Mouse (Mus musculus): ENCODE data around the gene Ppa1. TPM values are rescaled to one million over a fixed set of nuclear protein-coding genes. Genes with fewer than 3 reads are reported as not detected.

Gene Ppa1
- polyA plus RNA-seq, 1 experiment, result 44.5 TPM

GRCm38 (mm10) chr10:61646557-61646956 lies 1.8 kb upstream of the Ppa1 start:
- no peak for DNase-seq (ENCODE audit: low read depth)

DNA sequence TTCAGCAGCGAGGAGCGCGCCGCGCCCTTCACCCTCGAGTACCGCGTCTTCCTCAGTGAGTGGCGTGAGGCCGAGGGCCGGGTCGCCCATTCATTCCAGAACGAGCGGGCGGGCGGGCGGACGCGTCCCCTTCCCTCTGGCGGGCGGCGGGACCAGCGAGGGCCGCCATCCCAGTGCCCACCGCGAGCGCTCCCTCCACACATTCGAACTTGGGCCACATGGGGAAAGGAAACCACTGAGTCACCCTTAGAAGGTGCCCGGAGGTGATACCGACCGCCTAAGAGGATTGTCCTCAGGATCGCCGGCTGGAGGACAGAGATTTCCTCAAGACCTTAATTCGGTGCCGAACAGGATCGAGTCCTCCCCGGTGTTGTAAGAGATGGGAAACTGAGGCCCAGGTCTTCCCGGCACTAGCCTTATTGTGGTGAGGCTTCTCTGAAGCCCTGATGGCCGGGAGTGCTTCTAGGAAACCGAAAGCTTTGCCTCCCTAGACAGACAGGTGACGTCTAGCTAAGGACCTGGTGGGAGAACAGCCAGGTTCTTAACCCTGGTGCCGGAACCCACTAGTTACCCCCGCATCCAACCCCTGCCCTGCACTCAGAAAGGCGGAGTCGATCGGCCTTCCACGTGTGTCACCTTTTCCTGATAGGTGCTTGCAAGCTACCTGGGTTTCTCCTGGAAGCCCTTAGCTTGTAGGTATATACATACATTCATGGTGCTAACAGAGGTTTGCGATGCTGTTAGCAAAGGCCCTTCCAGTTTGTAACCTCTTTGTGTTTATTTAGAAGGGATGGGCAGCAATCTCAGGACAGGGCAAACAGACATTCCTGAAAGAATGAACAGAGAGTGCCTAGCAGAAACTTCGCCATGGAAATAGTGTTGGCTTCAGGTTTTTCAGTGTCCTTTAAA lies 639 bp downstream of the Ppa1 start:
- DNase-seq (ENCODE audit: low read depth), result no peak

- DNase-seq (ENCODE audit: low read depth), result no peak
Measured at GRCm38 (mm10) chr10:61654105-61654504, 5.8 kb downstream of the Ppa1 start.

- no peak for DNase-seq (ENCODE audit: low read depth)
Measured at GRCm38 (mm10) chr10:61654691-61655090, 6.3 kb downstream of the Ppa1 start.

DNA sequence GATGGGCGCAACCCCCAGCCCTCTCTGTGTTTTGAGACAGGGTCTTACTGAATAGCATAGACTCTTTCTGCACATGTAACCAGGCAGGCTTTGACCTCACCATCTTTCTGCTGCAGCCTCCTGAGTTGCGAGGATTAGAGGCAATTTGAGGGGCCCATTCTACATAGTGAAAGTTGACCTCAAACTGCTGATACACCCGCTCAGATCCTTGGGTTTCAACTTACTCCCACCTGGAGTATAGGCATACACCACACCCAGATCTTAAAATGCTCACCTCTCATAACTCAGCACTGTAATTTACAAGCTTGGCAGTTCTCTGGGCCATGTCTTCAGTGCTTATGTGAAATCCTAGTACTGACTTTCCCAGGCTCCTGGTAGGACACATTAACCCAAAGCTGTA lies 6.8 kb downstream of the Ppa1 start:
- DNase-seq (ENCODE audit: low read depth), result no peak

GRCm38 (mm10) chr10:61656928-61657882 lies 8.9 kb downstream of the Ppa1 start:
- DNase-seq (ENCODE audit: low read depth), result no peak

DNA sequence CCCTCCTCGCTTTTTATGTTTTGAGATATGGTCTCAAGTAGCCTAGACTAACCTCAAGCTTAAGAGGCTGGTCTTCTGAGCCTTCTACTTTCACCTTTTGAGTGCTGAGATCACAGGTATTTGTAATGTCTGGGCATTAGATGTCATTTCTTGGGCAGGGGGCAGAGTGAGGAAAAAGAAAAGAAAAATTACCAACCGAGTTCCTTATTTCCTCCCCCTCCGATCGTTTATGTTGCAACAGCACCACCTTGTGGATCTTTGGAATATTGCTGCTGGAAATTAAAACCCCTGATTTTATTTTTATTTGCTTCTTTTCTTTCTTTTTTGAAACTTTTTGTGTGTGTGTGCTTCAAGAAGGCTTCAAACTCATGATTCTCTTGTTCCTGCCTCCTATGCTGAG lies 9.6 kb downstream of the Ppa1 start:
- no peak for DNase-seq (ENCODE audit: low read depth)

GRCm38 (mm10) chr10:61661887-61662286 lies 13.5 kb downstream of the Ppa1 start:
- no peak for DNase-seq (ENCODE audit: low read depth)

- DNase-seq (ENCODE audit: low read depth), result no peak
Measured at GRCm38 (mm10) chr10:61662391-61662988, 14.1 kb downstream of the Ppa1 start.

- DNase-seq (ENCODE audit: low read depth), result no peak
Measured at GRCm38 (mm10) chr10:61665111-61665510, 16.8 kb downstream of the Ppa1 start.

GRCm38 (mm10) chr10:61665651-61666050 lies 17.3 kb downstream of the Ppa1 start:
- DNase-seq (ENCODE audit: low read depth), result no peak

DNA sequence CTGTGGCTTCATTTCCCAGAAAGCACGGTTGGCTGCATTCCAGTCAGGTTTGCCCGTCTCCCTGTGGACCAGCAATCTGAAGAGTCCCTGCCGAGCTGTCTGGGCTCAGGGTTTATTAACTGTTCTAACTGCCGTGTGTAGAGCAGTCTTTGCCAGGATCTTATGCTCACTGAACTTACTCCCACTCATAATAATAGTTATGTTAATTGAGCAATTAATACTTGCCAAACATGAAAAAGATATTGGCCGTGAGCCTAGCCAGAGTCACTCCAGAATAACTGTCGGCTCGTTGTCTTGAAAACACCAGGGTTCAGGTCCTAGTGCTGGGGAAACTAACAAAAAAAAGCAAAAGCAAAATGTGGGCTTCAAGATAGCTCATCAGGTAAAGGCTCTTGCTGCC lies 20.9 kb downstream of the Ppa1 start:
- DNase-seq (ENCODE audit: low read depth), result no peak

GRCm38 (mm10) chr10:61669896-61670295 lies 21.5 kb downstream of the Ppa1 start:
- DNase-seq (ENCODE audit: low read depth), result no peak

DNA sequence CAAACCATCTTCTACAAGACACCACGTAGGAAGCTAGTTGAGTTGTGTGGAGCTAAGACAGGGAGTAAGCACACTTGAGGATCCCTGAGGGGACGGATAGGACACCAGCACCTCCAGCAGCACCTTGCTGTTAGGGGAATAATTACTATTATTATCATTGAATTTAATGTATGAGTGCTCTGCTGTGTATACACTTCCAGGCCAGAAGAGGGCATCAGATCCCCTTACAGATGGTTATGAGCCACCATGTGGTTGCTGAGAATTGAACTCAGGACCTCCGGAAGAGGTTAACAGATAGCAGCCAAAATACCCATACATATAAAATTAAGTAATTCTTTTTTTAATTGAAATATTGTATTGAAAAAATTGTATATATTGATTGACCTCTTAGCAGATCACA lies 22.4 kb downstream of the Ppa1 start:
- no peak for DNase-seq (ENCODE audit: low read depth)

DNA sequence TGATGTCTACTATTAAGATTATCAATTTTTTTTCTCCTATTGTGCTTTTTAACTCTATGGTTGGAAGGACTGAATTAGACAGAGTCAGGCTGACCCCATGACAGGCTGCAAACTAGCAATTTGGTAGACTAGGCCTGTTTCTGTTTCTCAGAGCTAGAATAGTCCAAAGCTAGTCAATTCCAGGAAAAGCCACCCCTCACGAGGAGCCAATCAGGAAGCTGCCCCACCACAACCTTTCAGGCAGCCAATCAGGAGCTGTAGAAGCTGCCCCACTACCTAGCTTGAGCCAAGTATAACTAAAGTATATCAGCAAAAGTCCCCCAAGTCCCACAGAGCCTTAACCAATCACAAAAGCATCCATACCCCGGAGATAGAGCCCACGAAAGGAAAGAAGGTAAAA lies 27.6 kb downstream of the Ppa1 start:
- DNase-seq (ENCODE audit: low read depth), result no peak

GRCm38 (mm10) chr10:61679545-61679944 lies 31.2 kb downstream of the Ppa1 start:
- no peak for DNase-seq (ENCODE audit: low read depth)

GRCm38 (mm10) chr10:61680015-61680913 lies 31.9 kb downstream of the Ppa1 start, which contains the start of gene Sar1a:
Gene Sar1a, plus strand, starts transcription at chr10:61680299.
- no peak for DNase-seq (ENCODE audit: low read depth)

DNA sequence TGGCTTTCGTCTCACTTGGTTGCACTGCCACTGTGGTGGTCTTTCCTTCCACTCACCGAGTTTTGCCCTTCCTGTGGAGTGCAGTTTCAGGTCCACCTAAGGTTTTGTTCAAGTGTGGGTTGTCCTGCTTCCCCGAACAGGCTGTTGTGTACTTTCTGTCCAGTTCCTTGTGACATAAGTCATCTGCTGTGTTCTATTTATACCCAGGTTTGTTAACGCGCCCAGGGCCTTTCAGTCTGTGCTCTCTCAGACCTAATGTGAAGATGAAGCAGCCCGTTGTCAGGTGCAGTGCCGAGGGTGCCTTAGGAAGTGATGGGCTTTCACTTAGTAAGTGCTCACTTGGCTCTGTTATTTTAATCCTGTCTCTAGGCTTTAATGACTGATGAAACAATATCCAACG lies 41.1 kb downstream of the Ppa1 start:
- no peak for DNase-seq (ENCODE audit: low read depth)

DNA sequence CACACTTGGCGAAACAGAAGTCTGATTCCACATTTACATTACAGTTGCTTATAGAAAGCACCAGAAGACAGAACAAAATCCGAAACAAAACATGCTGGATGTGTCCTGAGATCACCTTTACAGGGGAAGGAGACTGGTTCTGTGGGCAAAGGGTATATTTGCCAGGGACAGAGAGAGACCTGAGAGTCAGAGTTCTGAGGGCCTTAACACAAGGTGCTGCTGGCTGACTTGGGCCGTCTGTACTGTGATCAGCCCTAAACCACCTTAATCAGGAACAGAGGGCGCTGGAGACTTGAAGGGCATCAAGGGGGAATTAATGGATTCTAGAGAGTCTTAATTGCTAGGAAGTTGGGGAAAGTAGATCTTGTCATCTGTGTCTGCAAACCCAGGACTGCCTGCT lies 45.2 kb downstream of the Ppa1 start:
- no peak for DNase-seq (ENCODE audit: low read depth)

DNA sequence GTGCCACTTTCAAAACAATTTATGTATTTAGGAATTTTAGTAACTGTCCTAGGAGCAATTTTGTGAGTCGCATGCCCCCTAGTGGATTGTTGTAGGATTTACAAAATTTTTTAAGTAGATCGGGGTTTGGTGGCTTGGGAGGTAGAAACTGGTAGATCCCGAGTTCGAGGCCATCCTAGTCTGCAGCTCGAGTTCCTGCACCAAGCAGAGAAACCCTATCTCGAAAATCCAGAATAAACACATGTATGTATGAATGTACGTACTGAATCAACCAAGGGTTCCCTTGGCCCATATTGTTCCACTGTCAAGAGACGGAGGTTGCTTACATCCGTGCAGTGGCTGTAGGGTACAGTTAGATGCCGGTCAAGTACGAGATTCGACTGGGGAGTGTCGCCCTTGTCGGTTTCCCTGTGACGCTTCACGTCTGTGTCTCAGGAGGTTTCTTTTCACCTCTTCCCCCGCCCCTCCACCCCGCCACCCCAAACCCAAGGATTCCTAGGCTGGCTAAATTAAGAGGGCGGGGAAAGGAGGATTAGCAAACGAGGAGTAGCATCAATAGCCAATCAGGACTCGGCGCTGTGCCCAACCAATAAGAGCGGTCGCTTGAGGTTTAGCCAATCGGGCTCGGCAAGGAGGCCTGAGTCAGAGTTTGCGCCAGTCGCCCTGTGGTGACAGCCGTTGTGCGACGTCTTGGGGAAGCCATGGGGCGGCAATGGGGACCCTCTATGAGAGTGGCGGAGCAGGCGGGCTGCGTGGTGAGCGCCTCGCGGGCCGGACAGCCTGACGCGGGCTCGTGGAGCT lies 46.7 kb downstream of the Ppa1 start, which contains the start of gene Tysnd1:
TSS of gene Tysnd1 (plus strand) at position 645 of the 801 bp plus-strand sequence.
- peak; percentile 87 for DNase-seq (ENCODE audit: low read depth)
